Mouse (Mus musculus) MEL (cell line): ENCODE results near the gene Tnfrsf21.

ENCODE experiments used
- CHD2 ChIP-seq: IDR thresholded peaks from 2 replicates; pipeline ENCODE4 v1.6.1; 2011; ENCODE audit warnings: low read length, improper control_type of control experiment
- CTCF ChIP-seq, 3 experiments: IDR thresholded peaks in 2 of 3; conservative IDR thresholded peaks in 1 of 3; 2 replicates each; pipeline ENCODE4 v1.5.1; 2011 to 2012; ENCODE audit warnings: low read length in 3 of 3, low read depth in 2 of 3, mild to moderate bottlenecking in 2 of 3, improper control_type of control experiment in 1 of 3, inconsistent platforms in 1 of 3, mixed read lengths in 1 of 3, moderate library complexity in 1 of 3; ENCODE audit not compliant: control insufficient read depth in 1 of 3, insufficient read depth in 1 of 3, poor library complexity in 1 of 3, severe bottlenecking in 1 of 3
- EP300 ChIP-seq, 2 experiments: IDR thresholded peaks; 2 replicates each; pipeline ENCODE4 v1.6.1; 2011; ENCODE audit warnings: improper control_type of control experiment in 2 of 2, low read length in 2 of 2, low read depth in 1 of 2, mild to moderate bottlenecking in 1 of 2
- HCFC1 ChIP-seq: IDR thresholded peaks from 2 replicates; pipeline ENCODE4 v1.6.1; 2012; ENCODE audit warnings: low read depth, mild to moderate bottlenecking, inconsistent platforms, low read length, improper control_type of control experiment, moderate library complexity
- MAFK ChIP-seq: IDR thresholded peaks from 2 replicates; pipeline ENCODE4 v1.6.1; 2011; ENCODE audit warnings: low read depth, mild to moderate bottlenecking, low read length, improper control_type of control experiment, borderline replicate concordance
- MYC ChIP-seq: IDR thresholded peaks from 2 replicates; pipeline ENCODE4 v1.6.1; 2011; ENCODE audit warnings: low read depth, mild to moderate bottlenecking, low read length, improper control_type of control experiment, moderate library complexity
- NELFE ChIP-seq: IDR thresholded peaks from 2 replicates; pipeline ENCODE4 v1.6.1; 2011; ENCODE audit warnings: low read depth, low read length, improper control_type of control experiment
- POLR2A ChIP-seq, 2 experiments: IDR thresholded peaks; 2 replicates each; pipeline ENCODE4 v1.6.1; 2011 to 2012; ENCODE audit warnings: low read length in 2 of 2, mild to moderate bottlenecking in 2 of 2, control low read depth in 1 of 2, improper control_type of control experiment in 1 of 2, low read depth in 1 of 2, moderate library complexity in 1 of 2; ENCODE audit not compliant: control insufficient read depth in 1 of 2, insufficient read depth in 1 of 2, poor library complexity in 1 of 2
- TBP ChIP-seq: IDR thresholded peaks from 2 replicates; pipeline ENCODE4 v1.8.0; 2011; ENCODE audit warnings: low read depth, low read length, improper control_type of control experiment
- TCF12 ChIP-seq: IDR thresholded peaks from 2 replicates; pipeline ENCODE4 v1.6.1; 2014; ENCODE audit warnings: low read depth, mild to moderate bottlenecking, inconsistent platforms, low read length, improper control_type of control experiment, moderate library complexity
- USF2 ChIP-seq, 2 experiments: IDR thresholded peaks; 2 replicates each; pipeline ENCODE4 v1.6.1; 2011 to 2012; ENCODE audit warnings: improper control_type of control experiment in 2 of 2, low read length in 2 of 2, borderline replicate concordance in 1 of 2, inconsistent platforms in 1 of 2, low read depth in 1 of 2, mild to moderate bottlenecking in 1 of 2; ENCODE audit not compliant: insufficient read depth in 1 of 2
- ZKSCAN1 ChIP-seq: IDR thresholded peaks from 2 replicates; pipeline ENCODE4 v1.6.1; 2012; ENCODE audit warnings: low read depth, mild to moderate bottlenecking, inconsistent platforms, low read length, improper control_type of control experiment, moderate library complexity
- ZMIZ1 ChIP-seq: IDR thresholded peaks from 2 replicates; pipeline ENCODE4 v1.6.1; 2012; ENCODE audit warnings: low read depth, mild to moderate bottlenecking, inconsistent platforms, low read length, improper control_type of control experiment, moderate library complexity

DNA sequence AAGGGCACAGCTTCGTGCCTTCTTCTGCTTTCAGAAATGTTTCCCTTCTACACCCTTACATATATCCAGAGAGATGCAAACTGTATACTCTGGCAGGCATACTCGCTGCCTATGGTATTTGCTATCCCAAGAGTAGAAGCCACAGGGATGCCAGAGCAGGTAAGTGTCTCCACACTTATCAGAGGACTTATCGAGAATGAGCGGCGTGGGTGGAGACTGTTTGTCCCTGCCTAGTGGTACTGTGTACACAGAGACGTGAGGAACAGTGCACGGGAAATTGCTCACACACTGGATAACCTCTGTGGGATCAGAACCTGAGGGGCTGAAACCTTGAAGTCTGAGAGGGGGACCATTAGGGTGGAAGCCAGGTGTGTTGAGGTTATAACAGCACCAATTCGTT, 59.6 kb downstream of the Tnfrsf21 start:
- TF ChIP-seq HCFC1, result no peak
- TF ChIP-seq POLR2A (IDR thresholded peaks at IDR 0.05; ENCODE audit: control insufficient read depth in 1 of 2, insufficient read depth in 1 of 2, low read depth in 1 of 2, low read length in 2 of 2, poor library complexity in 1 of 2), result no peak
- TF ChIP-seq ZKSCAN1, result no peak
- no peak for TF ChIP-seq ZMIZ1
- TF ChIP-seq NELFE, result no peak
- no peak for TF ChIP-seq EP300 (IDR thresholded peaks at IDR 0.05; ENCODE audit: low read depth in 1 of 2, low read length in 2 of 2)
- no peak for TF ChIP-seq USF2 (IDR thresholded peaks at IDR 0.05; ENCODE audit: borderline replicate concordance in 1 of 2, insufficient read depth in 1 of 2, low read depth in 1 of 2, low read length in 2 of 2)
- no peak for TF ChIP-seq TBP
- no peak for TF ChIP-seq MAFK
- no peak for TF ChIP-seq MYC
- no peak for TF ChIP-seq CHD2
- TF ChIP-seq CTCF (IDR thresholded peaks at IDR 0.05 in 2 of 3, conservative IDR thresholded peaks at IDR 0.05 in 1 of 3; ENCODE audit: control insufficient read depth in 1 of 3, insufficient read depth in 1 of 3, low read depth in 2 of 3, low read length in 3 of 3, poor library complexity in 1 of 3, severe bottlenecking in 1 of 3), result no peak
- TF ChIP-seq TCF12, result no peak
